Mouse (Mus musculus): ENCODE measurements around the gene Phf2. TPM values are rescaled to one million over a fixed set of nuclear protein-coding genes. Genes with fewer than 3 reads are reported as not detected.

Phf2 gene
- polyA plus RNA-seq, 2 experiments = 2.3 to 5.0 TPM

DNA sequence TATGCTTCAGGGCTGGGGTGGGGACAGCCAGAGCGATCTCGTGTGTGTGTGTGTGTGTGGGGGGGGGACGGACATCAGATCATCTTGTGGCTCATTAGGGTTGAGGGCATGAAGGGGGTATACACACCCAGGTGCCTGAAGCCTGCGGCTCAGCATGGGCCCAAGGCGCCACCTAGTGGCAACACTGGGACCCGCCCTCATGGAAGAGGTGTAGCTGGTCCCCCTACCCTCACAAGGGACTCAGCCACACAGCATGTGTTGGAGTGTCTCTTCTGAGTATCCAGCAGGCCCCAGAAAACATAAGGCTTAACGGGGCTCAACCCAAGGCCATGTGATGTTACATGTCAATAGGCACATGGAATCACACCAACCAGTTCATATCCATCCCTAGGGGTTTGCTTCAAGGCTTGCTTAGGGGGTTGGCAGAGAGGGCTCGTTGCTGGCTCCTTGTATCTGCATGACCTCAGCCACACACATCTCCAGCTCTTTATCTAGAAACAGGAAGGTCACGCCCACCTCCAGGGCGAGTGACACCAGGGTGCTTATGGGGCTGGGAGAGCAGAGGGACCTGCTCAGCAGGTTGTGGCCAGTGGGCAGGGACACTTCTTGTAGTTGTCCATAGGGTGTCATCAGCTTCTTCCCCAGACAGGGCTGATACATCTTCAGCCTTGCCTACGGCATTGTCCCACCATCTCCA lies 69.9 kb downstream of the Phf2 start:
- Histone ChIP-seq H3K9me3 (ENCODE audit: control insufficient read depth, low read length) (no peaks in the 10 kb centered on the region), H3K4me1 (replicated peaks; ENCODE audit: control insufficient read depth in 2 of 2, insufficient read depth in 2 of 2, low read length in 1 of 2) (no peaks in the 10 kb centered on the region), H3K4me3 (ENCODE audit: insufficient read depth in 1 of 2, low read depth in 2 of 2, low read length in 2 of 2) (no peak overlapping the region), H3K36me3 (replicated peaks; ENCODE audit: control insufficient read depth, insufficient read depth, low read depth) (no peaks in the 10 kb centered on the region; the same call in 1 of the 2 replicates), H3K27ac (no peak overlapping the region), H3K4me2 (ENCODE audit: low read depth) (no peak overlapping the region), H3K9ac (replicated peaks) (no peak overlapping the region), H3K27me3 (ENCODE audit: control insufficient read depth, insufficient read depth, low read length) (no peaks in the 10 kb centered on the region)
- 20% methylated on average over 11 of the region's 11 CpGs for WGBS (ENCODE audit: insufficient replicate concordance)
- DNase-seq (ENCODE audit: low read depth in 3 of 3, low spot score in 3 of 3) = peak in 1 of 3 experiments; percentile 22
- ATAC-seq (ENCODE audit: insufficient read depth) = peak; percentile 57; the same call in 1 of the 2 replicates
- TF ChIP-seq EP300 (IDR thresholded peaks at IDR 0.05; ENCODE audit: low read depth) (no peak), CTCF (IDR thresholded peaks at IDR 0.05; ENCODE audit: low read depth) (peak; percentile 87)

DNA sequence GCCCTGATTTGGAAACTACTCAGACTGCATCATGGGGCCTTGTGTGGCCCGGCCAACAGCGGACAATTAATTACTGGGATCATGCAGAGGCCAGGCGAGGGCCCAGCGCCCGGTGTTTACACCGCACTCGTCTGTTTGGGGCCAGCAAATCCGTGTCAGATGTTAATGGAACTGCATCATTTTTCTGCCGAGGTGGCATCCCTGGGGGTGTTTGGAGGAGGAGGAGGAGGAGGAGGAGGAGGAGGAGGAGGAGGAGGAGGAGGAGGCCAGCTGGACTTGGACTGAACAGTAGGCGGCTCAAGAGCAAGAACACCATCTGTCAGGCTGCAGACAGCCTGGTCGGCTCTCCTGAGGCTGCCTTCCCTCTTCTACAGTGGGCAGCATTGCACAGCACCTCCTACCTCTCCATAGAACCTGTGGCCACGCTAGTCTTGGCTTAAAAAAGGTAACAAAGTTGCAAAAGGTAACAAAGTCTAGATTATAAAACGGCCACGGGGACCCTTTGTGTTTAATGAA lies 72.6 kb downstream of the Phf2 start:
- Histone ChIP-seq H3K4me1 (replicated peaks; ENCODE audit: control insufficient read depth in 2 of 2, insufficient read depth in 2 of 2, low read length in 1 of 2) (no peaks in the 10 kb centered on the region), H3K4me3 (ENCODE audit: insufficient read depth in 1 of 2, low read depth in 2 of 2, low read length in 2 of 2) (no peak overlapping the region), H3K9me3 (ENCODE audit: control insufficient read depth, low read length) (no peaks in the 10 kb centered on the region), H3K27ac (no peak overlapping the region), H3K27me3 (ENCODE audit: control insufficient read depth, insufficient read depth, low read length) (no peaks in the 10 kb centered on the region), H3K36me3 (replicated peaks; ENCODE audit: control insufficient read depth, insufficient read depth, low read depth) (no peaks in the 10 kb centered on the region; the same call in 1 of the 2 replicates), H3K4me2 (ENCODE audit: low read depth) (no peak overlapping the region), H3K9ac (replicated peaks) (no peak overlapping the region)
- TF ChIP-seq CTCF (IDR thresholded peaks at IDR 0.05; ENCODE audit: low read depth) = no peak
- no peak for TF ChIP-seq EP300 (IDR thresholded peaks at IDR 0.05; ENCODE audit: low read depth)
- ATAC-seq (ENCODE audit: insufficient read depth) = no peak
- WGBS (ENCODE audit: insufficient replicate concordance) = 65% methylated on average over 14 of the region's 14 CpGs
- no peak for DNase-seq (ENCODE audit: low read depth in 3 of 3, low spot score in 3 of 3)

DNA sequence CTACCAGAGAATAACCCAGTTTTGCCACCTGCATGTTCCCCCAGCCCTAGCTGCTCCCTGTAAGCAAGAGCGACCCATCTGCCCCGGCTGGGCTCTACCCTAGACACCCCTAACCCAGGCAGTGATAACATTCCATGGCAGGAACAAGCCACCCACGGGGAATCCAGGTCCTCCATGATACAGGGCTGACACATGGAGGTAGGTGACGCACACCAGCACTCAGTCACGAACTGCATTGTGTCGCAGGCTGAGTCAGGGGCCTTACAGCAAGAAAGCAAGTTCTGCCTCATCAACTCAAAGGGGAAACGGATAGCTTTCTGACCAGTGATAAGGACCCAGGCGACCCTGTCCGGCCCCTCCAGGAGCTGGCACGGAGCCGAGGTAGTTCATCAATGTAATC lies 74.0 kb downstream of the Phf2 start:
- Histone ChIP-seq H3K9me3 (ENCODE audit: control insufficient read depth, low read length) (no peaks in the 10 kb centered on the region), H3K4me2 (ENCODE audit: low read depth) (no peak overlapping the region), H3K4me1 (replicated peaks; ENCODE audit: control insufficient read depth in 2 of 2, insufficient read depth in 2 of 2, low read length in 1 of 2) (no peaks in the 10 kb centered on the region), H3K27ac (no peak overlapping the region), H3K27me3 (ENCODE audit: control insufficient read depth, insufficient read depth, low read length) (no peaks in the 10 kb centered on the region), H3K9ac (replicated peaks) (no peak overlapping the region), H3K4me3 (ENCODE audit: insufficient read depth in 1 of 2, low read depth in 2 of 2, low read length in 2 of 2) (no peak overlapping the region), H3K36me3 (replicated peaks; ENCODE audit: control insufficient read depth, insufficient read depth, low read depth) (no peaks in the 10 kb centered on the region)
- TF ChIP-seq EP300 (IDR thresholded peaks at IDR 0.05; ENCODE audit: low read depth) (no peak), CTCF (IDR thresholded peaks at IDR 0.05; ENCODE audit: low read depth) (no peak)
- 54% methylated on average over 11 of the region's 11 CpGs for WGBS (ENCODE audit: insufficient replicate concordance)
- DNase-seq (ENCODE audit: low read depth in 3 of 3, low spot score in 3 of 3) (no peak), ATAC-seq (ENCODE audit: insufficient read depth) (no peak)

DNA sequence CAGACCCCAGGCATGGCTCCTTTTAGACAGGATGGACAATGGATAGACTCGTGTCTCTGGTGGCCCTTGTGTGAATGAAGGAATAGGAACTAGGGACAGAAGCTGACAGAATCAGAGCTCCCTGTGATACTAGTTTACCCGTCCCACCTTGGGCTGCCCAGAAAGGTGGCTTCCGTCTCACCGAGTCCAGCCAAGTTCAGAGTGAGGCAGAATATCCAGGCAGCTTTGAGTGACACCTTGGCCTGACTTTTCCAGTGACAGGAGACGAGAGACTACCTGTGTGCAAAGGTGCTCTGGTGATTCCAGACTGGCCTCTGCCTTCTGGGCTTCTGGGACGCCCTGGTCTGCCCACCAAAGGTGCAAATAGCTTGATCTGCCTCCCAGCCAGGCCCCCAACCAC lies 75.2 kb downstream of the Phf2 start:
- H3K27ac ChIP-seq = no peak overlapping the region
- no peaks in the 10 kb centered on the region for H3K9me3 ChIP-seq (ENCODE audit: control insufficient read depth, low read length)
- H3K36me3 ChIP-seq (replicated peaks; ENCODE audit: control insufficient read depth, insufficient read depth, low read depth) = no peaks in the 10 kb centered on the region
- H3K9ac ChIP-seq (replicated peaks) = no peak overlapping the region
- no peak overlapping the region for H3K4me2 ChIP-seq (ENCODE audit: low read depth)
- no peaks in the 10 kb centered on the region for H3K4me1 ChIP-seq (replicated peaks; ENCODE audit: control insufficient read depth in 2 of 2, insufficient read depth in 2 of 2, low read length in 1 of 2)
- H3K4me3 ChIP-seq (ENCODE audit: insufficient read depth in 1 of 2, low read depth in 2 of 2, low read length in 2 of 2) = no peak overlapping the region
- no peak for ATAC-seq (ENCODE audit: insufficient read depth)
- H3K27me3 ChIP-seq (ENCODE audit: control insufficient read depth, insufficient read depth, low read length) = no peaks in the 10 kb centered on the region
- TF ChIP-seq EP300 (IDR thresholded peaks at IDR 0.05; ENCODE audit: low read depth) (no peak), CTCF (IDR thresholded peaks at IDR 0.05; ENCODE audit: low read depth) (no peak)
- DNase-seq (ENCODE audit: low read depth in 3 of 3, low spot score in 3 of 3) = no peak
- 50% methylated on average over 6 of the region's 6 CpGs for WGBS (ENCODE audit: insufficient replicate concordance)

DNA sequence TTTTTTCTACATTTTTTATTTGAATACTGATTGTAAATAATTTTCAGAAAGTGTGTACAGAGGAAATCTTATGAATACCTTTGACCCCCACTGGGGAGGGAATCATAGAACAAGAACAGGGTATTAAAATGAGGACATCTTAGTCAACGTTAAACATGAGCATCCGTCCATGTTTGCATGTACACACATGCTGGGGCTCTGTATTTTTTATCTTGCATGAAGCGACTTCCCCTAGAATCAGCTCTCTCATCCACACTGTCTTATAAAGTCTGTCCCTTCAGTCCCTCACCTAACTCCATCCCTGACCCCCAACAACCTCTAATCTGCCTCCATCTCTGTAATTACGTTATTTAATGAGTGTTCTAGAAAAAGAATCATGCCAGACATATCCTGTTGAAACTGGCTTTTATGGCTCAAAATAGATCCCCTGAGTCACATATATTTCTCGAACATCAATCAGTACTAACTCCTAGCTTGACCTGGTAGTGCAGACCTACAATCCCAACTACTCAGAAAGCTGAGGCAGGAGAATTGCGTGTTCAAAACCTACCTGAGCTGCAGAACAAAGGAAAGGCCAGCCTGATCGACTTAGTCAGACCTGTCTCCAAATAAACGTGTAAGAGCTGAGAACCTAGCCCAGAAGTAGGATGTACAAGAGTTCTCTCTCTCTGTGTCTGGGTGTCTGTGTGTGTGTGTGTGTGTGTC lies 86.2 kb downstream of the Phf2 start:
- H3K27me3 ChIP-seq (ENCODE audit: control insufficient read depth, insufficient read depth, low read length) = no peaks in the 10 kb centered on the region
- no peaks in the 10 kb centered on the region for H3K36me3 ChIP-seq (replicated peaks; ENCODE audit: control insufficient read depth, insufficient read depth, low read depth)
- no peak overlapping the region for H3K9ac ChIP-seq (replicated peaks)
- no peak overlapping the region for H3K4me2 ChIP-seq (ENCODE audit: low read depth)
- no peak for TF ChIP-seq EP300 (IDR thresholded peaks at IDR 0.05; ENCODE audit: low read depth)
- TF ChIP-seq CTCF (IDR thresholded peaks at IDR 0.05; ENCODE audit: low read depth) = no peak
- H3K4me3 ChIP-seq (ENCODE audit: insufficient read depth in 1 of 2, low read depth in 2 of 2, low read length in 2 of 2) = no peak overlapping the region
- ATAC-seq (ENCODE audit: insufficient read depth) (no peak), DNase-seq (ENCODE audit: low read depth in 3 of 3, low spot score in 3 of 3) (no peak)
- no peaks in the 10 kb centered on the region for H3K9me3 ChIP-seq (ENCODE audit: control insufficient read depth, low read length)
- H3K27ac ChIP-seq = no peak overlapping the region
- H3K4me1 ChIP-seq (replicated peaks; ENCODE audit: control insufficient read depth in 2 of 2, insufficient read depth in 2 of 2, low read length in 1 of 2) = no peaks in the 10 kb centered on the region
- 55% methylated on average over 8 of the region's 8 CpGs for WGBS (ENCODE audit: insufficient replicate concordance)
